Mouse (Mus musculus) lung, embryonic 15.5 days (tissue): ENCODE measurements around the gene Hist1h2ae. TPM values are rescaled to one million over a fixed set of nuclear protein-coding genes. Genes with fewer than 3 reads are reported as not detected.
A peak's percentile ranks its signal among the peaks of the same experiment; 100 is the strongest.
"Not testable (repeated sequence)": the region's sequence is repeated elsewhere in the genome, so short reads cannot be mapped to it uniquely, and the experiment has no call there.

Source experiments
- ATAC-seq: fragments of 200-750 bp; cut with Nextera tagmentation; 2 replicates; pipeline ENCODE4 v1.8.0; 2017; ENCODE audit warnings: moderate number of reproducible peaks, borderline replicate concordance; ENCODE audit not compliant: low FRiP score, low TSS enrichment; ENCODE audit errors: extremely low read depth
- H3K27ac ChIP-seq: fragments of 300-500 bp; sonication (generic); 2 replicates; pipeline ENCODE4 v1.5.1; 2015; ENCODE audit warnings: moderate library complexity, mild to moderate bottlenecking, inconsistent platforms
- H3K27me3 ChIP-seq: fragments of 300-500 bp; sonication (generic); 2 replicates; pipeline ENCODE4 v1.6.1; 2015; ENCODE audit warnings: inconsistent platforms
- H3K36me3 ChIP-seq: fragments of 300-500 bp; sonication (generic); 2 replicates; pipeline ENCODE4 v1.6.1; 2015; ENCODE audit warnings: inconsistent platforms
- H3K4me1 ChIP-seq: fragments of 300-500 bp; sonication (generic); 2 replicates; pipeline ENCODE4 v1.6.1; 2015; ENCODE audit warnings: inconsistent platforms
- H3K4me2 ChIP-seq: fragments of 300-500 bp; sonication (generic); 2 replicates; pipeline ENCODE4 v1.6.1; 2015; ENCODE audit warnings: inconsistent platforms, mild to moderate bottlenecking, moderate library complexity
- H3K4me3 ChIP-seq: fragments of 300-500 bp; sonication (generic); 2 replicates; pipeline ENCODE4 v1.5.1; 2015; ENCODE audit warnings: mild to moderate bottlenecking, inconsistent platforms
- H3K9ac ChIP-seq: fragments of 300-500 bp; sonication (generic); 2 replicates; pipeline ENCODE4 v1.6.1; 2015; ENCODE audit warnings: inconsistent platforms
- H3K9me3 ChIP-seq: fragments of 300-500 bp; sonication (generic); 2 replicates; pipeline ENCODE4 v1.6.1; 2016; ENCODE audit warnings: inconsistent platforms
- WGBS: fragments of 180-500 bp; shearing (Covaris S2); methylation state at CpG from one replicate; pipeline ENCODE4 v1.1.7; 2015; 5-methylcytosine and 5-hydroxymethylcytosine counted together
- polyA plus RNA-seq: library from polyadenylated mRNA; unstranded; fragments of >200 nt; fragmentation: Nextera tagmentation; extraction: Ambion mirVana; gene quantifications from 2 replicates; pipeline ENCODE4 v1.2.1, GENCODE M21; 2015

Gene Hist1h2ae
- polyA plus RNA-seq, 1 experiment from 2014 or later, result 143 TPM

- H3K36me3 ChIP-seq, result no peaks in the 10 kb centered on the region
- peaks cover 13% of the 10 kb centered on the region for H3K4me1 ChIP-seq
- peak overlapping the region; percentile 99 for H3K27ac ChIP-seq
- H3K4me3 ChIP-seq, result peak overlapping the region; percentile 62
- peak overlapping the region; percentile 87 for H3K4me2 ChIP-seq
- H3K9me3 ChIP-seq, result no peaks in the 10 kb centered on the region
- no peaks in the 10 kb centered on the region for H3K27me3 ChIP-seq
- peak; percentile 82 for ATAC-seq
- WGBS, result under 1% methylated on average over 18 of the region's 18 CpGs
- peak overlapping the region; percentile 92 for H3K9ac ChIP-seq
These were observed 15.1 kb downstream of the Hist1h2ae start for GRCm38 (mm10) chr13:23555839-23556416.

- Histone ChIP-seq H3K27me3 (no peaks in the 10 kb centered on the region), H3K36me3 (no peaks in the 10 kb centered on the region), H3K9ac (peak overlapping the region; percentile 92), H3K27ac (peak overlapping the region; percentile 99), H3K4me2 (peak overlapping the region; percentile 87), H3K4me3 (peak overlapping the region; percentile 62), H3K4me1 (peaks cover 13% of the 10 kb centered on the region), H3K9me3 (no peaks in the 10 kb centered on the region)
- under 1% methylated on average over 54 of the region's 54 CpGs for WGBS
- peak; percentile 90 for ATAC-seq
These were observed 15.8 kb downstream of the Hist1h2ae start for GRCm38 (mm10) chr13:23554925-23555838.

GRCm38 (mm10) chr13:23554393-23554792, 16.6 kb downstream of the Hist1h2ae start:
- Histone ChIP-seq H3K4me1 (peaks cover 13% of the 10 kb centered on the region), H3K4me3 (peak overlapping the region; percentile 62), H3K27me3 (no peaks in the 10 kb centered on the region), H3K36me3 (no peaks in the 10 kb centered on the region), H3K9ac (peak overlapping the region; percentile 92; the same call in 1 of the 2 replicates), H3K9me3 (no peaks in the 10 kb centered on the region), H3K27ac (peak overlapping the region; percentile 99), H3K4me2 (peak overlapping the region; percentile 87)
- ATAC-seq, result no peak
- WGBS, result 15% methylated on average over 9 of the region's 9 CpGs

- Histone ChIP-seq H3K9me3 (no peaks in the 10 kb centered on the region), H3K27ac (peak within 1 kb of the TSS; percentile 99), H3K4me1 (peaks cover 13% of the 10 kb centered on the region), H3K27me3 (no peaks in the 10 kb centered on the region), H3K4me3 (no peak within 1 kb of the TSS), H3K9ac (0 out of 2 replicates have a peak within 1 kb of the TSS, but pooled peaks have one; percentile 19), H3K36me3 (no peaks in the 10 kb centered on the region), H3K4me2 (peak within 1 kb of the TSS; percentile 87)
- ATAC-seq, result no peak
These were observed 18.1 kb downstream of the Hist1h2ae start, which contains the start of gene Hist1h1d for GRCm38 (mm10) chr13:23552962-23553361. TSS of gene Hist1h1d (plus strand) at chr13:23553262.

- 39% methylated on average over 8 of the region's 8 CpGs for WGBS
- Histone ChIP-seq H3K4me1 (peaks cover 13% of the 10 kb centered on the region), H3K4me2 (peak overlapping the region; percentile 62), H3K27ac (peak overlapping the region; percentile 93), H3K9ac (peak overlapping the region; percentile 19; the same call in 1 of the 2 replicates), H3K36me3 (no peaks in the 10 kb centered on the region), H3K27me3 (no peaks in the 10 kb centered on the region), H3K9me3 (no peaks in the 10 kb centered on the region), H3K4me3 (peak overlapping the region; percentile 48)
- ATAC-seq, result no peak
These were observed 18.8 kb downstream of the Hist1h2ae start for GRCm38 (mm10) chr13:23551931-23552914.

- Histone ChIP-seq H3K4me3 (peak within 1 kb of the TSS; percentile 48), H3K9ac (peak within 1 kb of the TSS; percentile 54), H3K27ac (peak within 1 kb of the TSS; percentile 93), H3K4me2 (peak within 1 kb of the TSS; percentile 62)
- H3K27me3 ChIP-seq, H3K9me3 ChIP-seq, H3K36me3 ChIP-seq, H3K4me1 ChIP-seq: not testable (repeated sequence)
- ATAC-seq, result peak; percentile 81
- WGBS, result under 1% methylated on average over 47 of the region's 47 CpGs
These were observed 19.7 kb downstream of the Hist1h2ae start, which contains the start of gene Hist1h4f for GRCm38 (mm10) chr13:23551146-23551834. TSS of gene Hist1h4f (minus strand) at chr13:23551648.

GRCm38 (mm10) chr13:23550761-23551145, 20.3 kb downstream of the Hist1h2ae start:
- H3K4me1 ChIP-seq, result peaks cover 10% of the 10 kb centered on the region
- no peaks in the 10 kb centered on the region for H3K27me3 ChIP-seq
- H3K4me3 ChIP-seq, result peak overlapping the region; percentile 48
- 10% methylated on average over 3 of the region's 3 CpGs for WGBS
- H3K36me3 ChIP-seq, result no peaks in the 10 kb centered on the region
- no peak for ATAC-seq
- peak overlapping the region; percentile 54 for H3K9ac ChIP-seq
- no peaks in the 10 kb centered on the region for H3K9me3 ChIP-seq
- H3K4me2 ChIP-seq, result peak overlapping the region; percentile 62
- H3K27ac ChIP-seq, result peak overlapping the region; percentile 93

- Histone ChIP-seq H3K4me1 (peaks cover 6% of the 10 kb centered on the region; the same call in 1 of the 2 replicates), H3K4me3 (no peak overlapping the region), H3K27ac (0 out of 2 replicates have a peak overlapping the region, but pooled peaks have one; percentile 37), H3K9ac (no peak overlapping the region), H3K27me3 (no peaks in the 10 kb centered on the region), H3K9me3 (no peaks in the 10 kb centered on the region), H3K36me3 (no peaks in the 10 kb centered on the region), H3K4me2 (no peak overlapping the region)
- ATAC-seq, result no peak
- 53% methylated on average over 5 of the region's 5 CpGs for whole genome bisulfite sequencing
These were observed 24.3 kb downstream of the Hist1h2ae start for GRCm38 (mm10) chr13:23546694-23547093.

GRCm38 (mm10) chr13:23544787-23545120, 26.3 kb downstream of the Hist1h2ae start:
- H3K36me3 ChIP-seq, H3K9me3 ChIP-seq, H3K27me3 ChIP-seq, H3K4me1 ChIP-seq: not testable (repeated sequence)
- H3K4me3 ChIP-seq, result peak overlapping the region; percentile 49
- H3K9ac ChIP-seq, result peak overlapping the region; percentile 49
- peak; percentile 2; the same call in 1 of the 2 replicates for ATAC-seq
- H3K4me2 ChIP-seq, result peak overlapping the region; percentile 67
- peak overlapping the region; percentile 93 for H3K27ac ChIP-seq
- 2% methylated on average over 11 of the region's 14 CpGs for WGBS

- Histone ChIP-seq H3K4me2 (peak within 1 kb of the TSS; percentile 67), H3K4me3 (peak within 1 kb of the TSS; percentile 49), H3K36me3 (no peaks in the 10 kb centered on the region), H3K27ac (peak within 1 kb of the TSS; percentile 93), H3K9ac (peak within 1 kb of the TSS; percentile 58), H3K27me3 (no peaks in the 10 kb centered on the region), H3K4me1 (peaks cover 3% of the 10 kb centered on the region; the same call in 1 of the 2 replicates), H3K9me3 (no peaks in the 10 kb centered on the region)
- WGBS, result under 1% methylated on average over 24 of the region's 45 CpGs
- ATAC-seq, result peak; percentile 92
These were observed 26.8 kb downstream of the Hist1h2ae start, which contains the start of gene Hist1h3f for GRCm38 (mm10) chr13:23543965-23544786. TSS of gene Hist1h3f (plus strand) at chr13:23544052.
